Mouse (Mus musculus) small intestine, adult 2 months (tissue): ENCODE measurements around the gene Notch1.

Source experiments
- CTCF ChIP-seq: fragments of 200-500 bp; IDR thresholded peaks from 2 replicates; pipeline ENCODE4 v1.5.1; 2012; ENCODE audit warnings: low read depth, mild to moderate bottlenecking, control low read depth, inconsistent platforms, low read length, moderate library complexity, mixed read lengths; ENCODE audit not compliant: insufficient replicate concordance, insufficient read length; ENCODE audit errors: extremely low read depth
- POLR2A ChIP-seq: fragments of 200-500 bp; IDR thresholded peaks from 2 replicates; pipeline ENCODE4 v1.6.1; 2012; ENCODE audit warnings: low read depth, mild to moderate bottlenecking, control low read depth, inconsistent platforms, low read length, moderate library complexity

- TF ChIP-seq CTCF, result no peak
- TF ChIP-seq POLR2A, result no peak
These were observed at the start of gene Notch1 for GRCm38 (mm10) chr2:26516275-26516674.
